Mouse (Mus musculus): ENCODE results near the gene Rilp. TPM values are rescaled to one million over a fixed set of nuclear protein-coding genes. Genes with fewer than 3 reads are reported as not detected.

The Rilp gene
- polyA plus RNA-seq, 1 experiment from 2014 or later = 1.1 TPM

GRCm38 (mm10) chr11:75532340-75533277 lies 22.7 kb downstream of the Rilp start:
- peak; percentile 82 for DNase-seq (ENCODE audit: low spot score)

GRCm38 (mm10) chr11:75533314-75534015 lies 23.6 kb downstream of the Rilp start:
- DNase-seq (ENCODE audit: low spot score) = peak; percentile 33

DNA sequence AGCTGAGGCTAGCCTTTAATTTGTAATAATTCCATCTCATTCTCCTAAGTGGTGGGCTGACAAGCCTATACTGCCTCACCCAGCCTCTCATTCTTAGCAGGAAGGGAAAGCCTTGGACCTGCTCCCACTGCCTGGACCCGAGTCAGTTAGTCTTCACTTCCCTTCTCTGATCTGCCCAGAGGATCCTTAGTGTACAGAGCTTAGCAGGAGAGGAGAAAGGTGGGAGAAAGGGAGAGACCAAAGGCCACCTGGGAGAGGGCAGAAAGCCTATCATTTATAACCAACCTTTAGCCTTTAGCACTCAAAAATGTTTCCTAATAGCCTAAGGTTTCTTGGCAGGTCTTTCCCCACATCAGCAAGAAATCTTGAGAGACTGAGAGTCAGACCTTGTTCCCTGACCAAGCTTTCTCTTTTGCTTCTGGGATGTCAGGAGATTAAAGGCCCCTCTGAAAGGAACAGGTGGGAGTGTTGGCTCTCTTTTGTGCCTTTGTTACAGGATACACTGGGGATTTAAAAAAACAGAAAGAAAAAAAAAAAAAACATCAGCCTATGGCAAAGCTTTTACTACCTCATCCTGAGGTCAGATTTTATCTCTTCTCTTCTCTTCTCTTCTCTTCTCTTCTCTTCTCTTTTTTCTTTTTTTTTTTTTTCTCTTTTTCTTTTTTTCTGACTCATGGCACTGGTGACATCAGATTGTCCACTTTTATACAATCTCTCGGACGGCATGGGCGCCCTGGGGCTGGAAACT lies 24.6 kb downstream of the Rilp start:
- no peak for DNase-seq (ENCODE audit: low spot score)

DNA sequence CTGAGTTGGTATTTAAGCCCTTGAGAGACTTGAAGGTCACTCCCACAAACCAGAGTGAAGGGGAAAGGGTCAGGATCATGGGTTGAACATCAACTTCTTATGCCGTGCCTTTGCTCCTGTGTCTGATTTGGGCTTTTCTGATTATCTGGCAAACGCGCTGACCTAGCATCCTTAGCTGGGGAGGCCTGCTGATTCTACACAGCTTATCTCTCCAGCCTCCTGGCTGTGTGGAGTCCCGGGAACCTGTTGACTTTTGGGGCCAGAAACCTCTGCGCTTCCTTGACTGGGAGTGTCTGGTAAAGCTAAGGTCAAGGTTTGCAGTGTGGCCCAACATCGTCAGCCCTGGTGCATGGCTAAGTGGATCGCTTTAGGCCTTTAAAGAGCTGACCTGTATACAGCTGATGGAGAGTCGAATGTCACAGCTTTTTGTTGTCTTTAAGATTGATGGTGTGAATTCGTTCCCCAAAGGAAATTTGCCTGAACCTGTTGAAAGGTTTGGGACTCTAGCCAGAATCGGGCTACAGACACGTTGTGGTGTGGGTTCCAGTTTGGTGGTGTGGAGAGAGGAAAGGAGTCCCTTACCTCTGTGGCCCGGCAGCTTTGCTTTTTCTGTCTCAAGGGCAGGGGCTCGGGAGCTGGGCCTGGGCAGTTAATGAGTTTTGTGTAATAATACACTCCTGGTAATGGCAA lies 25.4 kb downstream of the Rilp start:
- DNase-seq (ENCODE audit: low spot score) = no peak

GRCm38 (mm10) chr11:75536255-75537024 lies 26.5 kb downstream of the Rilp start:
- DNase-seq (ENCODE audit: low spot score) = no peak

DNA sequence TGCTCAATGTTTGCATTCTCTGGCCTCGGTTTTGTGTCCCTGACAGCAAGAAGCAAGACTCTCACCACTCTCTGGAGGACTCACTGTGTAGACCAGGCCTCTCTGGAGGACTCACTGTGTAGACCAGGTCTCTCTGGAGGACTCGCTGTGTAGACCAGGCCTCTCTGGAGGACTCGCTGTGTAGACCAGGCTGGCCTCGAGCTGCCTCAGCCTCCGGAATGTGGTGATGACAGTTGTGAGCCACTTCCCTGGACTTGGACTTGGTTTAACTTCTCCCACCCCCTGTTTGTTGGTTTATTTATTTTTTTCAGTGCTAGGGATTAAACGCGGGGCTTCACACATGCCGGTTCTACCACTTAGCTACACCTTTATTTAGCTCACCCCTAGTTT lies 27.1 kb downstream of the Rilp start:
- DNase-seq (ENCODE audit: low spot score) = no peak

DNA sequence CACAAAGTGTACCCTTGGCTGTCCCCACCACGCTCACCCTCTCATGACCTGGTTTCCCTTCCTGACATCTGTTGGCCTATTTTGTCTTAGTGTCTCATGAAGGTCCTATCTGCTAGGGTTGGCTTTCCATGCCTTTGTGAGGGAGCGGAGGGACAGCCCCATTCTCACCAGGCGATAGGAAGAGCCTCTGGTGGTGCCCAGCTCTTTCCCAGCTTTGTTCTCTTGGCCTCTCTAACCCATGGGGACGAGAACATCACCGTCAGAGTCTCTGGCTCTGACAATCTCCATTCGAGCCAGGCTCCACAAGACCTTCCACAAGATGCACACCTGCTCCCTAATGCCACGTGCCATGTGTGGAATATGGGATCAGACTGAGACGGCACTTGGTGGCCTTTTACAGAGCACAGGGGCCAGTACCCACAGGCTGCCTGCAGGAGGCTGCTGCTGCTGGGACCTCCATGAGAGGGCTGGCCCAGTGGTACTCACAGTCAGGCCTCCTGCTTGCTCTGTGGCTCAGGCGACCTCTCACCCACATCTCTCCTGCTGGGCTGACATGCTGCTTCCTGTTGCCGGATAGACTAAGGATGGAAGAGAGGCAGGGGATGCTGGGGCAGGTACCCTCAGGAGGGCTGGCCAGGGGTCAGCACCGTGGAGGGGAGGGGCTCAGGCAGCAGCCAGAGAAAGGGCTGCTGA lies 27.7 kb downstream of the Rilp start:
- DNase-seq (ENCODE audit: low spot score) = peak; percentile 77

GRCm38 (mm10) chr11:75538184-75538969 lies 28.5 kb downstream of the Rilp start:
- no peak for DNase-seq (ENCODE audit: low spot score)

- DNase-seq (ENCODE audit: low spot score) = peak; percentile 45
Measured at GRCm38 (mm10) chr11:75538970-75539299, 29.0 kb downstream of the Rilp start.

DNA sequence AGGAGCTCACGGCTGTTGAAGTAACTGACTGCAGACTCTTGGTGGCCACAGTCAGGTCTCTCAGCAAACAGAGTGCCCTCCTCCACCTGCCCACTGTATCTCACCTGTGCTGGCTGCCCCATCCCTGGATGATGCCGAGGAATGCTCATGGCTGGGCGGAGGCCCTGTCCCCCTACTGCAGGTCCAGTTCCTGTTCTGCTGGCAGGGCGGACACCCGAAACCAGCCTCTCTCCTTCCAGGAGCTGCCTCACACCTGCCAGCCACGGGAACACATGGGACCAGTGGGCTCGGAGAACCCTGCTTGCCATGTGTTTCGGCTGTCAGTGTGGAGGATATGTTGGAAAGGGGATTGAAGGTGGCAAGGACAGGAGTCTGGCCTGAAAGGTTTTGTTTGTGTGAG lies 30.3 kb downstream of the Rilp start:
- DNase-seq (ENCODE audit: low spot score) = no peak

- peak; percentile 71 for DNase-seq (ENCODE audit: low spot score)
Measured at GRCm38 (mm10) chr11:75540710-75541581, 31.1 kb downstream of the Rilp start.

DNA sequence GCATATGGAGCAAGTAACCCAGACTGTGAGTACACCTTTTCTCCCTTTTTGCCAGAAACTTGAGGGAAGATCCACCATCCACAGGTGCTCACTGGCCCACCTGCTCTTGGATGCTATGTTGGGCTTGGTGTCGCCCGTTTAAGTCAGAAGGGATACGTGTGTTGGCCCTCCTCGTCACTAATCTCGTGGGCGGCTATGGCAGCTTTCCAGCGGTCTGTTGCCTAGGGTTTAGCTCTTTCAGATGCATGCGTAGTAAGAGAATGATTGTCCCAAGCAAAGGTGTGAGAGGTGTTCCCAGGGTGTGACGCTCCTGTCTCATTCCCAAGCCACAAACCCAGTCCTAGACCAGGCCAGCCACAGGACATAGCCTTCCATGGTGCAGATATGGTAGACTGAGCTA lies 34.8 kb downstream of the Rilp start:
- DNase-seq (ENCODE audit: low spot score) = no peak

DNA sequence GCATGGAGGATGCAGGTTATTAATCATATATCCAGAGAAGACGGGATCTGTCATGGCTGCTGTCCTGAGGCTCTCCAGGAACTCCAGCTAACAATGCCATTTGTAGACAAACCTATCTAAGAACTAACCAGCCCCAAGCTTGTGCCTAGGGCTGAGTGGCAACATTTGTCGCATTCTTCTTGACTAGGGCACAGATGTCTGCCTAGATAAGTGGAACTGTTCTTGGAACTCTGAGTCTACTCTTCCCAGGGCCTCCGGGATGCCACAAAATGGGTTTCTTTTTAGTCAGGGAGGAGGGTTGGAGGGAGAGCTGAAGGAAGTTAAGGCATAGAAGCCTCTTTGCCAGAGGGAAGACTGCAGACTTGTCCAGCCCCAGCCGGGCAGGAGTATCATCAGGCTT lies 36.2 kb downstream of the Rilp start:
- DNase-seq (ENCODE audit: low spot score) = no peak

GRCm38 (mm10) chr11:75549658-75550111 lies 39.8 kb downstream of the Rilp start:
- DNase-seq (ENCODE audit: low spot score) = no peak

- DNase-seq (ENCODE audit: low spot score) = no peak
Measured at GRCm38 (mm10) chr11:75550200-75550946, 40.5 kb downstream of the Rilp start.

DNA sequence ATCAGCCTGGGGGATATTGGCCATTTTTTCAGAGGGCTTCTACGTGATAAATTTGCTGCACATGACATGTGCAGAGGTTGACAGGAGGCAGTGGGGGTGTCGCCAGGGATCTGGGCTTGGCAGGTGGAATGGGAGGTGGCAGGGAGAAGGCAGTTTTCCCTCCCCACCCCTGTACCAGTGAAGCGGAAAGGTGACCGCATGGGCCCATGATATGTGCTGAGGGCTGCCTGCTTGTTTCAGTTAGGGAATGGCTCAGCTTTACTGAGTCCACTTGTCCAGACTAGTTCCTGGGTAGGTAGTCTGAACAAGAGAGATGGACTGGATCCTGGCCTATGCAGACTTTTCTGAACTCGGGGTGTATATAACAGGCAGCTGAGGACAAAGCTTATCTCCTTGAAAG lies 41.4 kb downstream of the Rilp start:
- no peak for DNase-seq (ENCODE audit: low spot score)

DNA sequence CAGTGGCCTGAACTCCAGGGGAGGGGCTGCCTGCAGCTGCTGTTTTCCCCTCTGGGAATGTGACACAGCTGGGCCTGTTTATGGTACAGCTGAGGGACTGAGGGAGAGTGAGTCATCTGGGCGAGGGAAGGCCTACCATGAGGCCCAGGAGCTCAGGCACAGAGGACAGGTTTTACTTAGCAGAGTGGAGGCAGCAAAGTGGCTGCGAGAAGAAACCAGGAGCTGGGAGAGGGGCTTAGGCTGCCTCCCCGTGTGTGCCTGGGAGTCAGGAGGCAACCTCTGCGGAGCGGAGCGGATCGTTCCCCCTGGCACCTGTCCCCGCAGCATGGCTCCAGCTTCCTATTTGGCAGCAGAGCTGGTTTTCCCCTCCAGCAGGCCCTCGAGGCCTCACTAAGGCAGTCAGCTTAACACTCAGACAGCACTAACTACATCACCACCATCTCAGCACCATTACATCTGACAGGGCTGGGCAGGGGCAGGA lies 42.1 kb downstream of the Rilp start:
- DNase-seq (ENCODE audit: low spot score) = no peak

All from thymus, postnatal 0 days (tissue).